Mouse (Mus musculus): ENCODE results near the gene Agfg1.

DNA sequence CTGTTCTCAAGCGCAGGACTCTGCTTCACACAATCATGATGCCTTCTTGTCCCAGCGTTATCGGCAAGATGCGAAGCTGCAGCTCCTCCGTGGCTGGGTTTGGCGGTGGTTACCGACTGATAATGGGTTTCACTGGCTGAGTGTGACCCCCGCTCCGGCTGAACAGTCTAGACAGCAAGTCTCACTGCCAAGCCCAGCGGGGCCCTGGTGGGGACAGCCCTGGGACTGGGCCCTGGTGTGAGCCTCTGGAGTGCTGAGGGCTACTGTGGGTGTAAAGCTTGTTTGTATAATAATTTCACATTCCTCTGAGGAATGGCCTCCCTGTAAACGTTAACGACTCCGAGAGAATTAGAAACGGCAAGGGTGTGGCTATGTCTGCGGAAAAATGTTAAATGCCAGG lies 19.1 kb upstream of the Agfg1 start:
- no peak for TF ChIP-seq CTCF (IDR thresholded peaks at IDR 0.05; ENCODE audit: low read depth, low read length)
- no peak for TF ChIP-seq POLR2A (IDR thresholded peaks at IDR 0.05; ENCODE audit: borderline replicate concordance, low read depth, low read length)
